Mouse (Mus musculus) forebrain, embryonic 11.5 days (tissue): ENCODE measurements at regions not wholly inside any gene's neighbourhood (a gene's known extent, or its start where the extent isn't known, plus 50 kb on each side); places are given as distances from the start of the nearest gene placed in this dataset.

Source experiments
- ATAC-seq: fragments of 200-750 bp; cut with Nextera tagmentation; replicated peaks from 2 replicates; pipeline ENCODE4 v1.8.0; 2017; ENCODE audit warnings: moderate TSS enrichment; ENCODE audit not compliant: low FRiP score
- DNase-seq: peaks from one replicate; pipeline ENCODE4 v3.0.0-alpha.2; 2017; ENCODE audit warnings: low spot score
- H3K27ac ChIP-seq: fragments of 300-500 bp; sonication (generic); 2 replicates; pipeline ENCODE4 v1.5.1; 2014; ENCODE audit warnings: low read depth, low read length
- H3K27me3 ChIP-seq: fragments of 300-500 bp; sonication (generic); 2 replicates; pipeline ENCODE4 v1.6.1; 2014; ENCODE audit warnings: mild to moderate bottlenecking, low read length, mixed read lengths; ENCODE audit not compliant: control insufficient read depth, insufficient read depth
- H3K36me3 ChIP-seq: fragments of 300-500 bp; sonication (generic); 2 replicates; pipeline ENCODE4 v1.6.1; 2014; ENCODE audit warnings: mild to moderate bottlenecking, low read length, moderate library complexity, mixed read lengths; ENCODE audit not compliant: control insufficient read depth, insufficient read depth
- H3K4me1 ChIP-seq: fragments of 300-500 bp; sonication (generic); replicated peaks from 2 replicates; pipeline ENCODE4 v1.6.1; 2014; ENCODE audit warnings: low read length, mixed read lengths; ENCODE audit not compliant: control insufficient read depth, insufficient read depth
- H3K4me2 ChIP-seq: fragments of 300-500 bp; sonication (generic); 2 replicates; pipeline ENCODE4 v1.6.1; 2014; ENCODE audit warnings: low read depth, mild to moderate bottlenecking, low read length, moderate library complexity, mixed read lengths; ENCODE audit not compliant: severe bottlenecking
- H3K4me3 ChIP-seq: fragments of 300-500 bp; sonication (generic); 2 replicates; pipeline ENCODE4 v1.5.1; 2014; ENCODE audit warnings: low read depth, low read length
- H3K9ac ChIP-seq: fragments of 300-500 bp; sonication (generic); 2 replicates; pipeline ENCODE4 v1.6.1; 2014; ENCODE audit warnings: low read length
- H3K9me3 ChIP-seq: fragments of 300-500 bp; sonication (generic); 2 replicates; pipeline ENCODE4 v1.6.1; 2016; ENCODE audit warnings: low read length, mixed read lengths; ENCODE audit not compliant: control insufficient read depth
- WGBS: fragments of 180-500 bp; shearing (Covaris S2); extraction: QIAGEN DNeasy Blood & Tissue Kit; methylation state at CpG from one replicate; pipeline ENCODE4 v1.1.7; 2014; 5-methylcytosine and 5-hydroxymethylcytosine counted together

DNA sequence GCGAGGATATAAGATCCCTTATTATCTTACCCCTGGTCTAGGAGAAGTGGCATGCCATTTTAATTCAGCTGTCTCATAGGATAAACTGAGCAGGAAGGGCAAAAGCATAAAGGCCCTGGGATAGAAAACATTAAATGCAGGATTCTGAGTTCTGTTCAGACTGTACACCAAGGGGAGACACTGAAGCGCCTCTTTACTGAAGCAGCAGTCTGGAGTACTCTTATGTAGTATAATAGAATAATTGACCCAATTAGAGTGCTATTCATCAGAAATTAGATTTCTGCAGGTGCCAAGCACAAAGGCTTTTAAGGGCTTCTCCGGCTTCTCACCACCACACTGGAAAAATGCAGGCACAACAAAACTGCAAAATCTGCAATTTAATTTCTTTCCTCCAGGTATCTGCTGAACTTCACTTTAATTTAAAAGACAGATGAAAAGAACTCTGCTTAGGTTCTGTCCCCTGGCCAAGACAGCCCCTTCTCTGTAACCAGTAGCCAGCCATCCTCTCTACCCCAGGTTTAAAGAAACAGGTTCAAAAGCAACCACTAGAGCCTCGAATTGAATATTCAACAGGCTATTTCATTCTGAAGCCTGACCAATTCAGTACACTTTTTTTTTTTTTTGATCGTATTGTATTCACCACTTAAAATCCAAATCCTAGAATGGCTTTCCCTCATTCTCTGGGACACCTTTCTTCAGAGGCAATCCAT, 708.6 kb downstream of the Ndufa4 start:
- Histone ChIP-seq H3K27ac (no peak overlapping the region), H3K4me2 (no peak overlapping the region), H3K9me3 (no peaks in the 10 kb centered on the region), H3K27me3 (no peaks in the 10 kb centered on the region), H3K4me1 (0 out of 2 replicates have a peak, but pooled peaks cover 2% of the 10 kb centered on the region), H3K4me3 (no peak overlapping the region), H3K9ac (no peak overlapping the region), H3K36me3 (no peaks in the 10 kb centered on the region)
- 55% methylated on average over 5 of the region's 5 CpGs for WGBS
- peak; percentile 73 for ATAC-seq
- no peak for DNase-seq

- Histone ChIP-seq H3K4me2 (no peak overlapping the region), H3K9me3 (no peaks in the 10 kb centered on the region), H3K4me1 (0 out of 2 replicates have a peak, but pooled peaks cover 2% of the 10 kb centered on the region), H3K36me3 (no peaks in the 10 kb centered on the region), H3K27ac (no peak overlapping the region), H3K9ac (no peak overlapping the region), H3K27me3 (no peaks in the 10 kb centered on the region), H3K4me3 (no peak overlapping the region)
- 0 out of 2 replicates have a peak, but pooled peaks have one; percentile 40 for ATAC-seq
- no peak for DNase-seq
- 66% methylated on average over 3 of the region's 3 CpGs for WGBS
Observed at GRCm38 (mm10) chr6:11198089-11198488, 709.2 kb downstream of the Ndufa4 start.
